Mouse (Mus musculus): Measurements from ENCODE around the gene Taok3.

The Taok3 gene

DNA sequence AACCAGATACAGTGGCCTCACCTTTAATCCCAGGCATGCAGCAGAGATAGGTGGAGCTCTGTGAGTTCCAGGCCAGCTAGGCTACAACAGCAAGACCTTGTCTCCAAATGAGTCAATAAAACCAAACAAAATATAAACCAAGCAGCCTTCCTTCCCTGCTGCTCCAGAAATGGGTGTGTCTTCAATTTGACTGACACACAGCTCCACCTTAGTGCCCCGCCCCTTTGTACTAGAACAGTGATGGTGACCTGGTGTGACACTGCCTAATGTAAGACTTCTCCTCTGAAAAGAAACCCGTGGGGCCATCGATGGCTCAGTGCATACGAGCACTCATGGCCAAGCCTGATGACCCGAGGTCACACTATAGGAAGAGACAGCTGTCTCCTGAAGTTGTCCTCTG is 116.6 kb downstream of the Taok3 start:
- in situ Hi-C loops (cut with MboI; ENCODE audit: low pct_unique_long_range_greater_than_20kb in 1 of 2, low sequenced_read_pairs in 2 of 2, unreplicated experiment in 1 of 2) = no loop called here

DNA sequence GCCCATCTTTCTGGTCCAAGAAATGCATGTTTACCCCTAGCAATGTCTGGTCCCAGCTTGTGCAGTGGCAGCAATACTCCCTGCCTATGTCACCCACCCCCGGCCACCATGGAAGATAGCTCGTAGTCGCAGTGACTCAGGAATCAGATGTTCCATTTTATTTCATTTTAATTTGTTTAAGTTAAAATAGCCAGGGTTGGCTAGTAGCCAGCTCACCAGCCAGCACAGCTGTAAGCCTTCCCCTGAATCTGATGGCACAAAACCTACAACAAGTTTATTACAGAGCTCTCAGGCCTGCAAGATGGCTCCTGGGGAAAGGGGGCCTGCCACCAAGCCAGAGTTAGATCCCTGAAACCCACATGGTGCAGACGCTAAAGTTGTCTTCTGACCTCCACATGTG is 119.2 kb downstream of the Taok3 start:
- in situ Hi-C loops (cut with MboI; ENCODE audit: low pct_unique_long_range_greater_than_20kb in 1 of 2, low sequenced_read_pairs in 2 of 2, unreplicated experiment in 1 of 2) = no loop called here

DNA sequence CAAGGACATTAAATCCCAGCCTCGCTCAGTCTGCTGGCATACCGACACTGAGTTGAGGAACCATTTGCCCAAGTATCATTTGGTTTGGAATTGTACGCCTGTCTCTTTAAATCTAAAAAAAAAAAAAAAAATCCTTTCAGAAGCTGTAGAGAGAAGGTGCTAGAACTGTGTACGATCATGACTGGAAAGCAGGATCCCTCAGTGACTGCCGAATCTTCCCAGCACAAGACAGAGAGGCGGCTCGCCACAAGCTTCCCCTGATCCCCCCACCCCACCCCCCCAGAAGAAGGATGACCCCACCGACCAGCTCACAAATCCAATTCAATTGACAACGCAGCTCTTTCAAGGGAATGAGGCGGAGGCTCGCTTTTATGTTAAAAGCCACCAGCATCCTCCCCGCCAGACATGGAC is 120.4 kb downstream of the Taok3 start:
- in situ Hi-C loops (cut with MboI; ENCODE audit: low pct_unique_long_range_greater_than_20kb in 1 of 2, low sequenced_read_pairs in 2 of 2, unreplicated experiment in 1 of 2) = no loop called here

DNA sequence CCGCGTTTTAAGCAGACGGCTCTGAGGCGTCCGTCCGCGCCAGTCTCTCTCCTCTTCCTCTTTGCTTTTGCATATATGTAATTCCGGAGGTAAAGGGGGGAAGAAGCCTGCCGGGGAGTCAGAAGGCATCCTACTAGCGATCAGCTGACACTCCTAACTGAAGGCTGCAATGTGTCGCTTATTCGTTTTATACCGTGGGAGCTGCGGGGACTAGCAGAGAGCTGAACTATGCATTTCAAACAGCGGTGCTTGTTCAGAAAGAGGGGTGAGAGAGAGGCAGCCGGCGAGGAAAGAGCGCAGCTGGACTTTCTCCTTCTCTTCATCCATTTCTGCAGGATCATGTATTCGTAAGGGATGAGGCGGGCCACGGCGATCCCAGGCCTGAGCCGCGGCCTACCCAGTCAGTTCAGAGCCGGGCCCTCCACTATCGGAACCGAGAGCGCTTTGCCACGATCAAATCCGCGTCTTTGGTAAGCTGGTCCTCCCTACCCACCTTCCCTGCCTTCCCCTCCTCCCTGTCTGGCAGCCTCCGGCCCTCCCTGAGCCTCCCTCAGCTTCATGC is 120.9 kb downstream of the Taok3 start:
- in situ Hi-C loops (cut with MboI; ENCODE audit: low pct_unique_long_range_greater_than_20kb in 1 of 2, low sequenced_read_pairs in 2 of 2, unreplicated experiment in 1 of 2) = no loop called here

DNA sequence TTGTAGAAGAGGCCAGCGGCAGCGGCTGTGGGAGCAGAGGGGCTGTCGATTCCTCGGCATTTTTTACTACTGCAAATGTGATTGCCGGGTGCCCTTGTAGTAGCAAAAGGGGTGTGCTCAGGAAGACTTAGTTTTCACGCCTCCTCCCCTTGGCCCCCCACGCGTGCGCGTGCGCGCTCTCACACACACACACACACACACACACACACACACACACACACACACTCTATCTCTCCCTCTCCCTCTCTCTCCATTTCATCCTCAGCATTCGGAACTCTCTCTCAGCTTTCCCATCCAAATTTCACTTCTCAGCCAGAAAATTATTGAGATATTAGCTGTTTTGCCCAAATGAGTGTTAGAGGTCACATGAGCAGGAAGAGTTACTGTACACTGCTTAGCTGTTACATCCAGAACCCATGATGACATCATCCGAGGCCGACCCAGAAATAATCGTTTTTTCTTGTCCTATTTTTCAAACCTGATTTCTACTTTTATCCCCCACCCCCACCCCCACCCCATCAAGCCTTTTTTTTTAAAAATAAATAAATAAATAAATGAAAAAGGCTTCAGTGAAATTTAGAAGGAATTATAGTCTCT is 122.1 kb downstream of the Taok3 start:
- in situ Hi-C loops (cut with MboI; ENCODE audit: low pct_unique_long_range_greater_than_20kb in 1 of 2, low sequenced_read_pairs in 2 of 2, unreplicated experiment in 1 of 2) = no loop called here

DNA sequence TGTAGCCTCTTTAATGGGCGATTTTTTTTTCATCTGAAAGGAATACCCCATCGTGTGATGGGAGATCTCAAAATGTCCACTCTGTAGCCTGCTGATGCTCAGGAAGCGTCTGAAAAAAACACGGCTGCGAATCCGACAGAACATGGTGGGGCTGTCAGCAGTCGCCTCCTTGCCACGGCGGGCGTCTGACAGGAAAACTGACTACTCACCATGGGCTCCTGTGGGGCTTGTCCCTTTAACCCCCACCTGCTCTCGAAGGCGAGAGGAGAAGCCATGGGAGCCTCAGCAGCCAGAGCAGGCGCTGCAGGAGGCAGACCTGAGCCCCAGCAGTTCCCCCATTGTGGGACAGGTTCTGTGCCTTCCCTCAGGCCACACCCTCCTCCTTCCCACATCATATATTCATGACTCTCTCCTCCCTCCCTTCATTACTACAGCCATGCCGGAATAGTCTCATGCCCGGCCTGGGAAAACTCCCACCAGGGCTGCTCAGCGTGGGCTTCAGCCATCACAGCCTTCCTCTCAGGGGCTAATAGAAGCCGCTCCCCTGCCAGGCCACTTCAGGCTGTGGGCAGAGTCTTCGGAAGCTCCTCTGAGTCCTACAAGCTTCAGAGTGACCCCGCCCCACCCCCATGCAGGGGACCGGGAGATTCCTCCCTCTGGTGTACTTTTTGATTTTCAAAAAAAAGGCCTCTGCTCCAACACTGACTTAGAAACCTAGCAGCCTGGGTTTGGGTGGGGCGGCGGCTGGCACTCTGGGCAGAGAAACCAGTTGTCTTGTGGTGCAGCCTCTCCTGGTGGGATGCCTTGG is 122.9 kb downstream of the Taok3 start:
- in situ Hi-C loops (cut with MboI; ENCODE audit: low pct_unique_long_range_greater_than_20kb in 1 of 2, low sequenced_read_pairs in 2 of 2, unreplicated experiment in 1 of 2) = no loop called here

DNA sequence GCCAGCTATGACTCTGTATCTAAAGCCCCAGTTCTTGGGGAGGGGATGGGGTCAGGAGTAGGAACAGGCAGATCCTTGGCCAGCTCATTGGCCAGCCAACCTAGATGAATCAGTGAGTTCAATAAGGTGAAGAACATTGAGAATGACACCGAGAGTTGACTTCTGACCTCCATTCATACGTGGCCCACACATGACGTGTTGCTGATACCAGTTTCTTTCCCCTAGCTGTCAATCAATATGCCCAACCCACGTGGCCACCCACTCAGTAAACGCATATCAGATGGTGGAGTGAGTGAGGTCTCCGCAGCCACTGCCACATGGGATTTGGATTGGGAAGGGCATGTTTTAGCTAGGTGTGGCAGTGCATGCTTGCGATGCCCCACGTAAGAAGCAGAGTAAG is 125.2 kb downstream of the Taok3 start:
- in situ Hi-C loops (cut with MboI; ENCODE audit: low pct_unique_long_range_greater_than_20kb in 1 of 2, low sequenced_read_pairs in 2 of 2, unreplicated experiment in 1 of 2) = no loop called here

DNA sequence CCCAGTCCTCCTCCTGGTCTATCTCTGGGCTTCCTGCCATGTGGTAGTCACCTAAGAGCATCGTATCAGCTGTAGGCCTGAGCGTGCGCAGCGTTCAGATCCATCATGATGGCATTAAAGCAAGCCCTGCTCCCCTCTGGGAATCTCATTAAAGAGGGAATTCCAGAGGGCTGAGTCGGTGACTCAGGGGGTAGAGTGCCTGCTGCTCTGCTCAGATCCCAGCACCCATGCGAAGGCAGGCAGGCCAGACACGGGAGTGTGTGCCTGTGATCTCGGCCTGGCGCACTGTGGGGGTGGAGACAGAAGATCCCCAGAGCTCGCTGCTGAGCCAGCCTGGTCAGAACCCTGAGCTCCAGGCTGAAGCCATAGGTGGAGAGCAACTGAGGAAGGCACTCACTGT is 128.4 kb downstream of the Taok3 start:
- in situ Hi-C loops (cut with MboI; ENCODE audit: low pct_unique_long_range_greater_than_20kb in 1 of 2, low sequenced_read_pairs in 2 of 2, unreplicated experiment in 1 of 2) = no loop called here

DNA sequence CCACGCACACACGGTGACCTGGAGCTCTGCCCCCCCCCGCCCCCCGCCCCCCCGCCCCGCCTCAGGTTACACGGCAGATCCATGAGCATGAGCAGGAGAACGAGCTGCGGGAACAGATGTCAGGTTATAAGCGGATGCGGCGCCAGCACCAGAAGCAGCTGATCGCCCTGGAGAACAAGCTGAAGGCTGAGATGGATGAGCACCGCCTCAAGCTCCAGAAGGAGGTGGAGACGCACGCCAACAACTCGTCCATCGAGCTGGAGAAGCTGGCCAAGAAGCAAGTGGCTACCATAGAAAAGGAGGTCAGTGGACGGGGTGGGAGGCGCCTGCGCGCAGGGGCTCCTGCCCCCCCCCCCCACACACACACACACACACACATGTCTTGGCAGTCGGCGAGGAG is 130.9 kb downstream of the Taok3 start:
- in situ Hi-C loops (cut with MboI; ENCODE audit: low pct_unique_long_range_greater_than_20kb in 1 of 2, low sequenced_read_pairs in 2 of 2, unreplicated experiment in 1 of 2) = no loop called here

DNA sequence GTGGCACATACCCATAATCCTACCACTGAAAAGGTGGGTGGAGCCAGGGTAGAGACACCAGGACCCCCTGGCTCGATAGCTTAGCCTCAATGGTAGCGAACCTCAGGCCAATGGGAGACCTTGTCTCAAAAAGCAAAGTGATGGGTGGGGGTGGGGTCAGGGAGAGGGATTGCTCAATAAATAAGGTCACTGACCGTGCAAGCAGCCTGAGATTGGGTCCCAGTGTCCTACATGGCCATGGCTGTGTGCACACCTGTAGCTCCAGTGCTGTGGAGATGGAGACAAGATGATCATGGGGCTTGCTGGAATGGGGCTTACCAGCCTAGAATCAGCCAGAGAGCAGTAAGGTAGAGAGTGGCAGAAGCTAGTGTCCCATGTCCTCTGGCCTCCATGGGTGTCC is 131.8 kb downstream of the Taok3 start:
- in situ Hi-C loops (cut with MboI; ENCODE audit: low pct_unique_long_range_greater_than_20kb in 1 of 2, low sequenced_read_pairs in 2 of 2, unreplicated experiment in 1 of 2) = no loop called here

DNA sequence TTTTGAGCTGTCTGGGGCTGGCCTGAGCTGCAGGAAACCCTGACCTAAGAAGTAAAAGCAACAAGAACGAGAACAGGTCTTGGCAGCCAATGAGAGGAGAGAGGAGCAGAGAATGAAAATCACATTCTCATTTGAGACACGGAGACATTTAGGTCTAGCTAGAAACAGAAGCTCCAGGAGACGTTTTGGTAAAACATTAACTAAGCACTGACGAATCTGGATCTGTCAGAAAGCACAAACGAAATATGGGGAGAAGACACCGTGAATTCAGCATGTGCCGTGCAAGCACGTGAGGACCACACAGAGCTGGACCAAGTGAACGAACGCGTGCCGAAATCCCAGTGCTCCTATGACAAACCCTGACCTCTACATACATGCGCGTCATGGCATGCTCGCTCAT is 138.3 kb downstream of the Taok3 start:
- in situ Hi-C loops (cut with MboI; ENCODE audit: low pct_unique_long_range_greater_than_20kb in 1 of 2, low sequenced_read_pairs in 2 of 2, unreplicated experiment in 1 of 2) = no loop called here

DNA sequence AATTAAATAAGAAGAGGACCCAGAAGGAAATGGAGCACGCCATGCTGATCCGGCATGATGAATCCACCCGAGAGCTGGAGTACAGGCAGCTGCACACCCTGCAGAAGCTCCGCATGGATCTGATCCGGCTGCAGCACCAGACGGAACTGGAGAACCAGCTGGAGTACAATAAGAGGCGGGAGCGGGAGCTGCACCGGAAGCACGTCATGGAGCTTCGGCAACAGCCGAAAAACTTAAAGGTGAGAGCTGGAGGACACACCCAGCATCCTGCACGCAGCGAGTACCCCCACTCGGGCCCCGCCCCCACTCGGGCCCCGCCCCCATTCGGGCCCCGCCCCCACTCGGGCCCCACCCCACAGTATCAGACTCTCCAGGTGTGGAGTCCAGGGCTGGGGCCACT is 143.6 kb downstream of the Taok3 start:
- in situ Hi-C loops (cut with MboI; ENCODE audit: low pct_unique_long_range_greater_than_20kb in 1 of 2, low sequenced_read_pairs in 2 of 2, unreplicated experiment in 1 of 2) = no loop called here

DNA sequence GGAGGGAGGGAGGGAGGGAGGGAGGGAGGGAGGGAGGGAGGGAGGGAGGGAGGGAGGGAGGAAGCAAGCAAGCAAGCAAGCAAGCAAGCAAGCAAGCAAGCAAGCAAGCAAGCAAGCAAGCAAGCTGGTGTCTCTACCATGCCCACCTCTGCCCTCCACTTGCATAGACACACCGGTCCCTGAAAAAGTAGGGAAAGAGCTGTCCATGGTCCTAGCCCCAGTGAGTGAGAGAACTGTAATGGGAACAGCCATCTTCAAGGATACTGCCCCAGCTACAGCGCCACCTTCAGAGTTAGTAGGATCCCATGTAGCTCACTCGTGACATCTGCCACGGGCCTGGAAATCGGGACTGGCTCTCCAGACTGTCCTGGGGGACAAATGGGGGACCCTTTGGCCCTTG is 144.8 kb downstream of the Taok3 start:
- in situ Hi-C loops (cut with MboI; ENCODE audit: low pct_unique_long_range_greater_than_20kb in 1 of 2, low sequenced_read_pairs in 2 of 2, unreplicated experiment in 1 of 2) = no loop called here

DNA sequence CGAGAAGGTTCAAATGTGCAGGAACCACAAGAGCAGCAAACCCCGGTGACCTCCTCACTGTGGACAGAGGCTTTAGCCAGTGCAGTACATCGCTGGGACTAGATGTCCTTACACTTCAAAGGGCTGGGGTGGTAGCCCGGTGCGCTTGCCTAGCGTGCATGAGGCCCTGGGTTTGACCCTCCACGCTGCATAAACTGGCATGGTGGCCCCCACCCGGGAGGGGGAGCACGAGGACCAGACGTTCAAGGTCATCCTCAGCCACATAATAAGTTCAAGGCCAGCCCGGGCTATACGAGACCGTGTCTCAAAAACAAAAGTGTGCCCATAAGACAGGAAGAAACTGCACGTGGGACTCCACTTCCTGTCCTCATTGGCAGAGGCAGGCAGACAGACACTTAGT is 148.0 kb downstream of the Taok3 start:
- in situ Hi-C loops (cut with MboI; ENCODE audit: low pct_unique_long_range_greater_than_20kb in 1 of 2, low sequenced_read_pairs in 2 of 2, unreplicated experiment in 1 of 2) = no loop called here

DNA sequence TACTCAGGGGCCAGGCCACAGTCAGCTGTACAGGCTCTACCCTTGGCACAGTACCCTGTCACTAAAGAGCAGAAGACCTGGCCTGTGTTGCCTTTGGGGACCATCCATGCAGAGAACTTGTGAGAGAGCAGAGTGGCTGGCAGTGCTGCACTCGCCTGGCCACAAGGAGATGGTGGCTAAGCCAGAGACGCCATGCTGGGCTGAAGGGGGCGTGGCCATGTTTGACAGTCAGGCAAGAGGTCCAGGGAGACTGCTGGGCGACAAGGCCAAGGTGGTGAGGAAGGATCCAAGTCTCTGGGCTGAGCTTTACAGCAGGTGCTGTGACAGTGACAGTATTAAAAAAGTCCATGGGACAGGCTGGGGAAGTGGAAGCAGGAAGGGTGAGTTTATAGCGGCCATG is 148.8 kb downstream of the Taok3 start:
- in situ Hi-C loops (cut with MboI; ENCODE audit: low pct_unique_long_range_greater_than_20kb in 1 of 2, low sequenced_read_pairs in 2 of 2, unreplicated experiment in 1 of 2) = no loop called here

DNA sequence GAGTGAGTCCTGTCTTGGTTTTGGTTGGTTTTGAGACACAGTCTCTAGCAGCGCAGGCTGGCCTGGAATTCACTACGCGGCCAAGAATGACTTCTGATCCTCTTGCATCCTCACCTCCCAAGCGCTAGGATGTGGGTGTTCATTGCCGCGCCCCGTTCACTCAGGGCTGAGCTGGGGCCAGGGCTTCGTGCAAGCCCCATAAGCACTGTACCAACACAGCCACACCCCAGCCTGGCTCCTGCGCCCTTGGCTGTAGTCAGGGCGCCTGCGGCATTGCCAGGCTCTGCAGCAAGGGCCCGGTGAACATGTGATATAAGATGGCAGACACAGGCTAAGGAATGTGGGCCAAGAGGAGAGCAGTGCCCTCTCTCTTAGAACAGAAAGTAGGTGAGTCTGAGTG is 149.5 kb downstream of the Taok3 start:
- in situ Hi-C loops (cut with MboI; ENCODE audit: low pct_unique_long_range_greater_than_20kb in 1 of 2, low sequenced_read_pairs in 2 of 2, unreplicated experiment in 1 of 2) = no loop called here

DNA sequence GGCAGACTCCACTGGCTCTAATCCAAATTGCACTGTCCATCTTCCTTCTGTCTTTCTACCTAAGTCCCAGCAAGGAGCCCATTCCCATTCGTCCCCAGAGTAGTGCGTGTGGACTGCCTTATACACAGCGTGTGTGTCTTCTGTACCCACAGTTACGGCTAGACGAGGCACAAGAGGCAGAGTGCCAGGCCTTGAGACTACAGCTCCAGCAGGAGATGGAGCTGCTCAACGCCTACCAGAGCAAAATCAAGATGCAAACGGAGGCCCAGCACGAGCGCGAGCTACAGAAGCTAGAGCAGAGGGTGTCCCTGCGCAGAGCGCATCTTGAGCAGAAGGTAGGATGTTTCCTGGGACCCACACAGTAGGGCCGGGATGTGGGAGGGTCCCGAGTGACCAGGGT is 152.0 kb downstream of the Taok3 start:
- in situ Hi-C loops (cut with MboI; ENCODE audit: low pct_unique_long_range_greater_than_20kb in 1 of 2, low sequenced_read_pairs in 2 of 2, unreplicated experiment in 1 of 2) = no loop called here

DNA sequence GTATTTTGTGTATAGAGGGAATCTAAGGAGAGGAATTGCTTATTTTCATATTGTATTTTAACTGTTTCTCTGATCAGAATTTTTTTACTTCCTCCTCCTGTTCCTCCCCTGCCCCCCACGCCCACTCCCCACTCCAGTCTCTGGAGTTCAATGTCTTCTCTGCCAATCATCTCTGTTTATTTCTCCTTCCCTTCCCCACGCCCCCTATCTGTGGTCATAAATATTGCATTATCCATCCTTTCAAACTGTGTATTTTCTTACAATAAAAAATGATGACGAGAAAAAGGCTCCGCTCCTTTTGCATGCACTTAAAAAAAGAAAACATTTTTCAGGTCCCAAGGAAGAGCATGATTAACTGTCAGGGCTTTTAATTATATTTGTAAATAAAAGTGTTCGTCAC is 154.9 kb downstream of the Taok3 start:
- in situ Hi-C loops (cut with MboI; ENCODE audit: low pct_unique_long_range_greater_than_20kb in 1 of 2, low sequenced_read_pairs in 2 of 2, unreplicated experiment in 1 of 2) = no loop called here

DNA sequence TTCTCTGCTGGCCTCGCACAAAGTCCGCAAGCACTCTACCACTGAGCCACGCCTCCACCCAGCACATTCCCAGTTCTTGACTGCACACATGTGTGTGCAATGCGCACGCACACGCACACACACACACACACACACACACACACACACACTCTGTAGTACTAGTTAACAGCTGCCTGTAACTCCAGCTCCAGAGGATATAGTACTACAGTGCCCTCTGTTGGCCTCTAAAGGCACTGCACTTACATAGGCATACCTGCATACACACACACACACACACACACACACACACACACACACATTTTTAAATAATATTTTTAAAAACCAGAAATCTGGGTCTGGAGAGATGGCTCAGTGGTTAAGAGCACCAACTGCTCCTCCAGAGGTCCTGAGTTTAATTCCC is 157.9 kb downstream of the Taok3 start:
- in situ Hi-C loops (cut with MboI; ENCODE audit: low pct_unique_long_range_greater_than_20kb in 1 of 2, low sequenced_read_pairs in 2 of 2, unreplicated experiment in 1 of 2) = no loop called here
